Mouse (Mus musculus): ENCODE data around the gene Lhx4. TPM values are rescaled to one million over a fixed set of nuclear protein-coding genes. Genes with fewer than 3 reads are reported as not detected.

The Lhx4 gene
- polyA plus RNA-seq, 1 experiment, result not detected

DNA sequence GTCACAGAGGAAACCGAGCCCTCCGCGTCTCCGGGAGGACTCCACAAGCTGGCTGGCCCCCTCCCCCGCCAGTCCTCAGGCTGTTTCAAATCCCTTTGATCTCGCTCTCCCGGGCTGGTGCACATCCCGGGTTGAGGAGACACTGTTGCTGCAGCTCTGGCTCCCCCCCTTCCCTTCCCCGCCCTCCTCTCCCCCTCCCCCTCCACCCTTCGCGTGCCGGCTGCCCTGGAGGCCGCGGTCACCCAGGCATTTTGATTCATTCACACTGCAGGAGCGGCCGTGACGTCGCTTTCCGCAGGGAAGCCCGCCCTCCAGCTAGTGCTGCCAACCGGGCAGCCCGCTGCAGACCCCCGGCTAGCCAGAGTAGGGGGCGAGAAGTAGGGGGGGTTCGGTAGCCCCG is 9.5 kb downstream of the Lhx4 start:
- TF ChIP-seq CTCF (conservative IDR thresholded peaks at IDR 0.05; ENCODE audit: insufficient read depth, insufficient read length, low read depth, low read length), result no peak
- no peak for TF ChIP-seq POLR2A (IDR thresholded peaks at IDR 0.05; ENCODE audit: low read depth, low read length)
- DNase-seq, result peak; percentile 3
- Histone ChIP-seq H3K27me3 (replicated peaks; ENCODE audit: control insufficient read depth, insufficient read depth, low read length) (peaks cover 20% of the 10 kb centered on the region), H3K27ac (ENCODE audit: insufficient read depth, low read depth, low read length) (no peak overlapping the region), H3K4me1 (ENCODE audit: control insufficient read depth, insufficient read depth, low read length) (no peaks in the 10 kb centered on the region; the same call in 1 of the 2 replicates), H3K36me3 (ENCODE audit: control insufficient read depth, insufficient read depth, low read length) (no peaks in the 10 kb centered on the region), H3K4me3 (ENCODE audit: insufficient read depth, low read depth, low read length) (peak overlapping the region; percentile 20; the same call in 1 of the 2 replicates)
- WGBS, result 1% methylated on average over 25 of the region's 26 CpGs

DNA sequence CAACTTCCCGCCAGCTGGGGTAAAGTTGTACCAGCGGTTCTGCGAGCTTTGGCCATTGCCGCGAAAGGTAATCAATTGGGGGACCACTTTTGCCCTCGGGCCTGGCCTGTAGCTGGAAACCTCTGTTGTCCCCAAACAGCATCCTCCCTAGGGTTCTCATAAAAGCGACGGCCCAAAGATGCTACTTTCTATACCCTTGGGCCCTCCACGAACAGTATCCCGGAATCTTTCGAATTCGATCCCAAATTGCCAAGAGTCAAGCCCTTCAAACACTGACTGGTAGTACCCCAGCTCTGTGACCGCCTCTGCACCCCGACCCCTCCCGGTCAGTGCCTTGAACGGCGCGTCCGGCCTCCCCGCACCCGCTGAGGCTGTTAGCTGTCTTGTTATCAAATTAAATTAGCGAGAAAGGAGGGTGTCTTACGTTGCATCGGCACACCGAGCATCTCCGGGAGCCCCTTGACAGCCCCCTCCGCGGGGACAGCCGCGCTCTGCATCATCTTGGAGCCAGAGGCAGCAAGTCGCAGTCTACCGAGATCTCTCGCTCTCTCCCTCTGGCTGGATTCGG is 10.0 kb downstream of the Lhx4 start:
- H3K27ac ChIP-seq (ENCODE audit: insufficient read depth, low read depth, low read length), result no peak overlapping the region
- WGBS, result 2% methylated on average over 34 of the region's 34 CpGs
- H3K4me1 ChIP-seq (ENCODE audit: control insufficient read depth, insufficient read depth, low read length), result no peaks in the 10 kb centered on the region; the same call in 1 of the 2 replicates
- H3K4me3 ChIP-seq (ENCODE audit: insufficient read depth, low read depth, low read length), result no peak overlapping the region
- no peak for DNase-seq
- peaks cover 20% of the 10 kb centered on the region for H3K27me3 ChIP-seq (replicated peaks; ENCODE audit: control insufficient read depth, insufficient read depth, low read length)
- no peaks in the 10 kb centered on the region for H3K36me3 ChIP-seq (ENCODE audit: control insufficient read depth, insufficient read depth, low read length)
- TF ChIP-seq POLR2A (IDR thresholded peaks at IDR 0.05; ENCODE audit: low read depth, low read length), result no peak
- TF ChIP-seq CTCF (conservative IDR thresholded peaks at IDR 0.05; ENCODE audit: insufficient read depth, insufficient read length, low read depth, low read length), result no peak

- DNase-seq, result peak; percentile 44
- H3K4me3 ChIP-seq (ENCODE audit: insufficient read depth, low read depth, low read length), result no peak overlapping the region
- no peak for TF ChIP-seq CTCF (conservative IDR thresholded peaks at IDR 0.05; ENCODE audit: insufficient read depth, insufficient read length, low read depth, low read length)
- no peak for TF ChIP-seq POLR2A (IDR thresholded peaks at IDR 0.05; ENCODE audit: low read depth, low read length)
- peaks cover 22% of the 10 kb centered on the region for H3K27me3 ChIP-seq (replicated peaks; ENCODE audit: control insufficient read depth, insufficient read depth, low read length)
- H3K4me1 ChIP-seq (ENCODE audit: control insufficient read depth, insufficient read depth, low read length), result no peaks in the 10 kb centered on the region; the same call in 1 of the 2 replicates
- H3K27ac ChIP-seq (ENCODE audit: insufficient read depth, low read depth, low read length), result no peak overlapping the region
- H3K36me3 ChIP-seq (ENCODE audit: control insufficient read depth, insufficient read depth, low read length), result no peaks in the 10 kb centered on the region
- 1% methylated on average over 44 of the region's 44 CpGs for WGBS
Measured at GRCm38 (mm10) chr1:155740622-155741377, 10.7 kb downstream of the Lhx4 start.

- TF ChIP-seq CTCF (conservative IDR thresholded peaks at IDR 0.05; ENCODE audit: insufficient read depth, insufficient read length, low read depth, low read length) (no peak), POLR2A (IDR thresholded peaks at IDR 0.05; ENCODE audit: low read depth, low read length) (no peak)
- peaks cover 21% of the 10 kb centered on the region for H3K27me3 ChIP-seq (replicated peaks; ENCODE audit: control insufficient read depth, insufficient read depth, low read length)
- H3K36me3 ChIP-seq (ENCODE audit: control insufficient read depth, insufficient read depth, low read length), result no peaks in the 10 kb centered on the region
- no peaks in the 10 kb centered on the region; the same call in 1 of the 2 replicates for H3K4me1 ChIP-seq (ENCODE audit: control insufficient read depth, insufficient read depth, low read length)
- H3K27ac ChIP-seq (ENCODE audit: insufficient read depth, low read depth, low read length), result no peak overlapping the region
- peak; percentile 9 for DNase-seq
- H3K4me3 ChIP-seq (ENCODE audit: insufficient read depth, low read depth, low read length), result no peak overlapping the region
- 2% methylated on average over 25 of the region's 25 CpGs for WGBS
Measured at GRCm38 (mm10) chr1:155737809-155738383, 13.6 kb downstream of the Lhx4 start.

DNA sequence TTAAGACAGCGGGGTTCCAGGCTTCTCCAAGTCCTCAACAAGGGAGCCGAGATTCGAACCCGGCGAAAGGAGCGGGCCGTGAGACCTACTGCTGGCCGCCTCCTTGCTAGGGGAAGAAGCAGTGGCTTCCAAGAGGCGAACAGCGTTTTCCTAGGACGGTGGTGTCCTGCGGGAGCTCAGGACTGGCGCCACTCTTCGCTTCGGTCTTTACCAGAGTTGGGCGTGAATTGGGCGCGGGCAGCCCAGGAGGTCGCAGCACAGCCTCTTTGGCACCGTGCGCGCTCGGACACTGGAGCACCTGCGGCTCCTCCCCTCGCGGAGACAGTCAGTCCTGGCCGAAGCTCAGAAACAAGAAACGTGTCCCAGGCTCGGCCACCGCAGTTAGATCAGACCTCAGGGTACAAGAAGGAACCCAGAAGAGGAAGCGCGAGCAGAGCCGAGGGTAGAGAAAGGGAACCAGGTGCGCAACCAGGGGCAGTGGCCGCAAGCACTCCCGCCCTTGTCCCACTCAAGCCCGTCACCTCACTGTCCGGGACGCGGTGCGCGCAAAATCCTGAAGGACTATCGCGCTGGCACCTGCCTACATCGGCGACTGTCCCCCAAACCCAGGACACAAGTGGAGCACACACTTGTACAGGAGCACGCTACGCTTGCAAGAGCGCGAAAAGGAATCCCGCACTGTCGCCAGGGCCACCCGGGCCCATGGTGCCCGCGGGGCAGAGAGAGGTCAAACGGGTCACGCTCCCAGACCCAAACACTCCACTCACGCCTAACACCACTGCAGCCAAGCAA is 14.3 kb downstream of the Lhx4 start:
- DNase-seq, result peak; percentile 15
- Histone ChIP-seq H3K27me3 (replicated peaks; ENCODE audit: control insufficient read depth, insufficient read depth, low read length) (peaks cover 21% of the 10 kb centered on the region), H3K27ac (ENCODE audit: insufficient read depth, low read depth, low read length) (no peak overlapping the region), H3K4me1 (ENCODE audit: control insufficient read depth, insufficient read depth, low read length) (no peaks in the 10 kb centered on the region; the same call in 1 of the 2 replicates), H3K4me3 (ENCODE audit: insufficient read depth, low read depth, low read length) (no peak overlapping the region), H3K36me3 (ENCODE audit: control insufficient read depth, insufficient read depth, low read length) (no peaks in the 10 kb centered on the region)
- TF ChIP-seq CTCF (conservative IDR thresholded peaks at IDR 0.05; ENCODE audit: insufficient read depth, insufficient read length, low read depth, low read length) (no peak), POLR2A (IDR thresholded peaks at IDR 0.05; ENCODE audit: low read depth, low read length) (no peak)
- 1% methylated on average over 58 of the region's 58 CpGs for WGBS

DNA sequence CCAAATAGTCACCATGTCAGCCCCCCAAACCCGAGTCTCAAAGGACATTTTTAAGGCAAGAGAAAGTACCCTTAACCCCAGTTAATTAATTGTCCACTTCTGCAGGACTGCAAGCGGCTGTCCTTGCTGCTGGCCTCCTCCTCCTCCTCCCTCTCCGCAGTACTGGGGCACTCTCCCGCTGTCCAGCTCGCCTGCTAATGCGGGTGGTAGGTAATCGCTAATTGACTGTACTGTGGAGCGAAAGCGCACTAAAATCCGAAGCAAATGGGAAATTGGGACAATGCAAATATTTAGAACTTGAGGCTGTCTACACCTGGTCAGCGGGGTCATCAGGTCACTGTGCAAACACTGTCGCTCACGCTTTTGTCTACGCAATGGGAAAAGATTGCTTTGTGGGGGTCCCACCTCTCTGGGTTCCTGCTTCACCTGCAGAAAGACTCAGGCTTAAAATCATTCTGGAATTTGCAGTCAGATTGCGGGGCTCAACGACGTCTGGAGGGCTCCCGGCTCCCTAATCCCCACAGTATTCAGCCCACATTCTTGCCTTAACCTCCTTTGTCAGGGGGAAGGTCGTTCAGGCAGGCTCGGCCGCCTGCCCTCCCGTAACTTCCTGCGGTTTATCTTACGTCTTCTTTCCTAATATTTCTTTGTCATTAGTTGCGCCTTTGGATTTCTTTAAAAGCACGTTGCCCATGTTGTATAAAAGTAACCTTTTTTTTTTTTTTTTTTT is 15.2 kb downstream of the Lhx4 start:
- WGBS, result 5% methylated on average over 26 of the region's 26 CpGs
- no peak for TF ChIP-seq POLR2A (IDR thresholded peaks at IDR 0.05; ENCODE audit: low read depth, low read length)
- no peak for TF ChIP-seq CTCF (conservative IDR thresholded peaks at IDR 0.05; ENCODE audit: insufficient read depth, insufficient read length, low read depth, low read length)
- Histone ChIP-seq H3K36me3 (ENCODE audit: control insufficient read depth, insufficient read depth, low read length) (no peaks in the 10 kb centered on the region), H3K4me1 (ENCODE audit: control insufficient read depth, insufficient read depth, low read length) (no peaks in the 10 kb centered on the region; the same call in 1 of the 2 replicates), H3K27ac (ENCODE audit: insufficient read depth, low read depth, low read length) (no peak overlapping the region), H3K4me3 (ENCODE audit: insufficient read depth, low read depth, low read length) (no peak overlapping the region), H3K27me3 (replicated peaks; ENCODE audit: control insufficient read depth, insufficient read depth, low read length) (peaks cover 17% of the 10 kb centered on the region)
- DNase-seq, result no peak

All from kidney, adult 2 months (tissue).